Mouse (Mus musculus) forebrain, embryonic 12.5 days (tissue): Measurements from ENCODE around the gene Galntl6. TPM values are rescaled to one million over a fixed set of nuclear protein-coding genes. Genes with fewer than 3 reads are reported as not detected.

Experiments
- ATAC-seq: fragments of 200-750 bp; cut with Nextera tagmentation; 2 replicates; pipeline ENCODE4 v1.8.0; 2017; ENCODE audit warnings: moderate TSS enrichment; ENCODE audit not compliant: low FRiP score
- H3K27ac ChIP-seq: fragments of 300-500 bp; sonication (generic); 2 replicates; pipeline ENCODE4 v1.5.1; 2016; ENCODE audit warnings: mild to moderate bottlenecking
- H3K27me3 ChIP-seq: fragments of 300-500 bp; sonication (generic); 2 replicates; pipeline ENCODE4 v1.6.1; 2016; ENCODE audit warnings: mild to moderate bottlenecking
- H3K36me3 ChIP-seq: fragments of 300-500 bp; sonication (generic); replicated peaks from 2 replicates; pipeline ENCODE4 v1.6.1; 2016; ENCODE audit warnings: mild to moderate bottlenecking
- H3K4me1 ChIP-seq: fragments of 300-500 bp; sonication (generic); 2 replicates; pipeline ENCODE4 v1.6.1; 2016
- H3K4me2 ChIP-seq: fragments of 300-500 bp; sonication (generic); 2 replicates; pipeline ENCODE4 v1.6.1; 2016; ENCODE audit warnings: mild to moderate bottlenecking, moderate library complexity
- H3K4me3 ChIP-seq: fragments of 300-500 bp; sonication (generic); replicated peaks from 2 replicates; pipeline ENCODE4 v1.5.1; 2016; ENCODE audit warnings: mild to moderate bottlenecking
- H3K9ac ChIP-seq: fragments of 300-500 bp; sonication (generic); 2 replicates; pipeline ENCODE4 v1.6.1; 2016; ENCODE audit warnings: mild to moderate bottlenecking
- H3K9me3 ChIP-seq: fragments of 300-500 bp; sonication (generic); 2 replicates; pipeline ENCODE4 v1.6.1; 2016
- WGBS: fragments of 180-500 bp; shearing (Covaris S2); methylation state at CpG from one replicate; pipeline ENCODE4 v1.1.7; 2016; 5-methylcytosine and 5-hydroxymethylcytosine counted together
- polyA plus RNA-seq: library from polyadenylated mRNA; unstranded; fragments of >200 nt; fragmentation: Nextera tagmentation; extraction: Ambion mirVana; gene quantifications from 2 replicates; pipeline ENCODE4 v1.2.1, GENCODE M21; 2016

Gene Galntl6
- polyA plus RNA-seq, 1 experiment from 2014 or later = 2.5 TPM

- H3K27me3 ChIP-seq = no peaks in the 10 kb centered on the region
- H3K36me3 ChIP-seq = no peaks in the 10 kb centered on the region
- no peaks in the 10 kb centered on the region for H3K4me1 ChIP-seq
- no peak overlapping the region for H3K9ac ChIP-seq
- H3K27ac ChIP-seq = no peak overlapping the region
- no peak for ATAC-seq
- no peaks in the 10 kb centered on the region for H3K9me3 ChIP-seq
- H3K4me2 ChIP-seq = no peak overlapping the region
- H3K4me3 ChIP-seq = no peak overlapping the region
Observed at GRCm38 (mm10) chr8:58824347-58824746, 88.1 kb downstream of the Galntl6 start.

DNA sequence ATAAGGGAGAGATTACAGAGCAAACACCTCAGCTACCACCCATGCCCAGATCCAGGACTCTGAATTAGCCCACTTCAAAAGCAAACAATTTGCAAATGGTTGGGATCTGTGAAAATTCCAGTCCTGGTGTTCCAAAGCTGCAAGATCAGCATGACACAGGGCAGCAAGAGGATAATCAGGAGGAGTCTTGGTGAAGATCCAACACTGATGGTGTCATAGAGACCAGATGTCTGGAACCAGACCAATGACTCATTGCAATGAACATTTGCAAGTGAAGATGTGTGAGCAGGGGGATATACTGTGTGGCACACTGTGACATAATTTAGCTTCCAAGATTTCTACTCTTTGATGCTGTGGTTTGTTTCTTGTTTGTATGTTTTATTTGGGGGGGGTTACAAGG lies 107.2 kb downstream of the Galntl6 start:
- no peak overlapping the region for H3K4me2 ChIP-seq
- H3K27ac ChIP-seq = no peak overlapping the region
- H3K36me3 ChIP-seq = no peaks in the 10 kb centered on the region
- H3K27me3 ChIP-seq = no peaks in the 10 kb centered on the region
- no peak for ATAC-seq
- no peaks in the 10 kb centered on the region for H3K4me1 ChIP-seq
- no peak overlapping the region for H3K4me3 ChIP-seq
- H3K9me3 ChIP-seq = no peaks in the 10 kb centered on the region
- H3K9ac ChIP-seq = no peak overlapping the region

DNA sequence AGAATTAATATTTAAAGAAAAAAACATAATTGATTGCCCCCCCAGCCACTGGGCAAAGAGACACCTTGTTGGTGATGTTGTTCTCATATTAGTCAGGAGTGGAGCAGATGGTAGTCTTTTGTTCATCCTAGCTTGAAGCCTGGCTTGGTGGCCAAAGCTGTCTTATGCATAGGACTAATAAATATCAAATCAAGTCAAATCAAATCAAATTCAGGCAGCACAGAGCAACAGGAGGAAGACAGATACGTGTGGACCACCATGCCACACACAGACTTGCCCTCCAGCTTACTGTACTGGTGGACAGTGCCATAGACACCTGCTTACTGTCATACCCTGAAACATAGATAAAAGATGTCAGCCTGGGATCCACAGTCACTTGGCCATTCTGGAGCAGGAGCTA lies 110.6 kb downstream of the Galntl6 start:
- H3K27ac ChIP-seq = no peak overlapping the region
- no peaks in the 10 kb centered on the region for H3K4me1 ChIP-seq
- H3K4me3 ChIP-seq = no peak overlapping the region
- 79% methylated on average over 1 of the region's 1 CpGs for WGBS
- H3K4me2 ChIP-seq = no peak overlapping the region
- no peak overlapping the region for H3K9ac ChIP-seq
- no peak for ATAC-seq
- no peaks in the 10 kb centered on the region for H3K27me3 ChIP-seq
- no peaks in the 10 kb centered on the region for H3K36me3 ChIP-seq
- H3K9me3 ChIP-seq = no peaks in the 10 kb centered on the region

GRCm38 (mm10) chr8:58753769-58754168 lies 158.7 kb downstream of the Galntl6 start:
- peak; percentile 75; the same call in 1 of the 2 replicates for ATAC-seq
- no peak overlapping the region for H3K27ac ChIP-seq
- H3K4me3 ChIP-seq = no peak overlapping the region
- no peaks in the 10 kb centered on the region for H3K9me3 ChIP-seq
- H3K4me1 ChIP-seq = no peaks in the 10 kb centered on the region
- H3K36me3 ChIP-seq = no peaks in the 10 kb centered on the region
- 57% methylated on average over 2 of the region's 2 CpGs for WGBS
- no peaks in the 10 kb centered on the region for H3K27me3 ChIP-seq
- no peak overlapping the region for H3K4me2 ChIP-seq
- H3K9ac ChIP-seq = no peak overlapping the region

GRCm38 (mm10) chr8:58737963-58738362 lies 174.5 kb downstream of the Galntl6 start:
- Histone ChIP-seq H3K27me3 (no peaks in the 10 kb centered on the region), H3K4me3 (no peak overlapping the region), H3K27ac (no peak overlapping the region), H3K9me3 (no peaks in the 10 kb centered on the region), H3K9ac (no peak overlapping the region), H3K36me3 (no peaks in the 10 kb centered on the region), H3K4me2 (no peak overlapping the region), H3K4me1 (no peaks in the 10 kb centered on the region)
- WGBS = 87% methylated on average over 3 of the region's 3 CpGs
- 0 out of 2 replicates have a peak, but pooled peaks have one; percentile 55 for ATAC-seq

GRCm38 (mm10) chr8:58691761-58692160 lies 220.7 kb downstream of the Galntl6 start:
- no peak overlapping the region for H3K4me3 ChIP-seq
- no peak for ATAC-seq
- H3K9ac ChIP-seq = no peak overlapping the region
- H3K4me2 ChIP-seq = no peak overlapping the region
- no peaks in the 10 kb centered on the region for H3K9me3 ChIP-seq
- H3K36me3 ChIP-seq = no peaks in the 10 kb centered on the region
- H3K27ac ChIP-seq = no peak overlapping the region
- no peaks in the 10 kb centered on the region for H3K4me1 ChIP-seq
- 87% methylated on average over 3 of the region's 3 CpGs for WGBS
- no peaks in the 10 kb centered on the region for H3K27me3 ChIP-seq

DNA sequence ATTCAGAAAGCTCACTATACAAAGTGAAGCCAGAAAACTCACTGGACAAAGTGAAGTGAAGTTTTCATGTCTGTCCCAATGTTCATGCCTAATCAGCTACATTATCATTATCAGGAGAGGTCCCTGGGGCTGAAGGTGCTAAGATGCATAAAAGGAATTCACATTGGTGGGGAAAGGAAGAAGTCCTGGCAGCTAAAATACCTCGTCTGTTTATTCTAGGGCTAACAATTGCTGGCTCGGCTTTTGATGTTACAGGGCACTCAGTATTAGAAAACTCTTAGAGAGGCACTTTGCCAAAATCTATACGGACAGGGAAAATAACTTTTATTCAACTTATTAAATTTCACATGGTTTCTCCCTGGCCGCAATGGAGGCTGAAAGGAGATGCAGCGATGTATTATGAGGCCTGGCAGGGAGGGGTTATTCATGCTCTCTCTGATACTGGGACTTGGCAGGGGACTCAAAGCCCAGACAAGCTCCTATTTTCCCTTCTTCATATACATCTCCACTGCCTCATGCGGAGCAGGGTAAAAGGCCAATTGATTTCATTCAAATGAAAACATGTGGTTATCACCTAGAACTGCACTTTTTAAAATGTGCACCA lies 234.5 kb downstream of the Galntl6 start:
- Histone ChIP-seq H3K27me3 (no peaks in the 10 kb centered on the region), H3K4me2 (peak overlapping the region; percentile 22), H3K9ac (no peak overlapping the region), H3K9me3 (no peaks in the 10 kb centered on the region), H3K4me1 (peaks cover 6% of the 10 kb centered on the region), H3K4me3 (no peak overlapping the region), H3K27ac (no peak overlapping the region), H3K36me3 (no peaks in the 10 kb centered on the region)
- ATAC-seq = peak; percentile 57; the same call in 1 of the 2 replicates
- WGBS = 9% methylated on average over 6 of the region's 6 CpGs

GRCm38 (mm10) chr8:58669075-58669474 lies 243.4 kb downstream of the Galntl6 start:
- no peaks in the 10 kb centered on the region for H3K27me3 ChIP-seq
- no peak overlapping the region for H3K4me3 ChIP-seq
- no peaks in the 10 kb centered on the region for H3K36me3 ChIP-seq
- no peaks in the 10 kb centered on the region for H3K4me1 ChIP-seq
- no peak overlapping the region for H3K27ac ChIP-seq
- no peaks in the 10 kb centered on the region for H3K9me3 ChIP-seq
- no peak for ATAC-seq
- 75% methylated on average over 2 of the region's 2 CpGs for WGBS
- no peak overlapping the region for H3K4me2 ChIP-seq
- H3K9ac ChIP-seq = no peak overlapping the region

- no peaks in the 10 kb centered on the region for H3K27me3 ChIP-seq
- no peak for ATAC-seq
Observed at GRCm38 (mm10) chr8:58660019-58660418, 252.4 kb downstream of the Galntl6 start.

DNA sequence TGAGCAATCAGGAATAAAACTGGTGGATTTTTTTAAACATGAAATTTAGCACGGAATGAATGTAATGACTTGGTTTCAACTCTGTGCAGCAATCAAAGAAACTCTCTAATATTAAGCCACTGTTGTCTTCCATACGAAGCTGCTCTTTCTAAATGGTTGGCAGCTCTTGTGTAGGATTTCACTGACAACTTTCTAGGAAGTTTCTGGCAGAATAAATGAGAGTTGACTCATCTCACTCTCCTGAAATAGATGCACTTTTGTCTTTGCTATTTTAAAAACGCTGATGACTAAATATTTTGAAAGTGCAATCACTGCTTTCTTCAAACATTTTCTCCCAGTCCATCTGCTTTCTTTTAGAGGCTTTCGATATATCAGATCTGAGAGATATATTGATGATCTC lies 256.8 kb downstream of the Galntl6 start:
- H3K36me3 ChIP-seq = no peaks in the 10 kb centered on the region
- ATAC-seq = no peak
- no peak overlapping the region for H3K4me3 ChIP-seq
- H3K27me3 ChIP-seq = no peaks in the 10 kb centered on the region
- WGBS = 89% methylated on average over 4 of the region's 4 CpGs
- no peaks in the 10 kb centered on the region for H3K4me1 ChIP-seq
- no peak overlapping the region for H3K9ac ChIP-seq
- H3K27ac ChIP-seq = no peak overlapping the region
- no peaks in the 10 kb centered on the region for H3K9me3 ChIP-seq
- no peak overlapping the region for H3K4me2 ChIP-seq

More at GRCm38 (mm10) chr8:58660019-58660418, 252.4 kb downstream of the Galntl6 start:
- H3K4me3 ChIP-seq = no peak overlapping the region
- no peaks in the 10 kb centered on the region for H3K36me3 ChIP-seq
- H3K27ac ChIP-seq = no peak overlapping the region
- no peak overlapping the region for H3K9ac ChIP-seq
- no peaks in the 10 kb centered on the region for H3K4me1 ChIP-seq
- H3K9me3 ChIP-seq = no peaks in the 10 kb centered on the region
- H3K4me2 ChIP-seq = no peak overlapping the region

DNA sequence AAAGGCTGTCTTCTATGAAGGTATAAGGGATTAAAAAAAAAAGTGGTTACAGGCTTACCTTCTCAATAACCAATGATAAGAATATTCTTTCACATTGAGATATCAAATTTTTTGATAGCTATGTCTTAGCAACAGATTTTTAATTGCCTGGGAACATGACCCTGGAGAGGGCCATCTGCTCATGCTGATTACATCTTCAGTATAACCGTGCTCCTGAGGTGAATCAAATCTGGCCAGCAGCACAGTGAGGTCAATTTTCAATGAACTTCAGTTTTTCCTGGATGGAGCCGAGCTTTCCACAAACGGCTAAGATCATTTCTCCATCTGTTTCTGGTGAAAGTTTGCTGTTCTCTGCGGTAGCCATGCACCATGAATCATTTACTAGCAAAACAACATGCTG lies 306.0 kb downstream of the Galntl6 start:
- WGBS = 77% methylated on average over 4 of the region's 4 CpGs
- Histone ChIP-seq H3K9me3 (no peaks in the 10 kb centered on the region), H3K4me3 (no peak overlapping the region), H3K4me2 (no peak overlapping the region), H3K4me1 (no peaks in the 10 kb centered on the region), H3K27me3 (no peaks in the 10 kb centered on the region), H3K27ac (no peak overlapping the region), H3K36me3 (no peaks in the 10 kb centered on the region), H3K9ac (no peak overlapping the region)
- no peak for ATAC-seq

- 76% methylated on average over 4 of the region's 4 CpGs for WGBS
- H3K27ac ChIP-seq = no peak overlapping the region
- H3K27me3 ChIP-seq = no peaks in the 10 kb centered on the region
- no peak overlapping the region for H3K4me3 ChIP-seq
- no peaks in the 10 kb centered on the region for H3K9me3 ChIP-seq
- no peak for ATAC-seq
- H3K4me2 ChIP-seq = no peak overlapping the region
- no peaks in the 10 kb centered on the region for H3K4me1 ChIP-seq
- no peak overlapping the region for H3K9ac ChIP-seq
- no peaks in the 10 kb centered on the region for H3K36me3 ChIP-seq
Observed at GRCm38 (mm10) chr8:58604751-58605150, 307.7 kb downstream of the Galntl6 start.

GRCm38 (mm10) chr8:58597834-58598233 lies 314.6 kb downstream of the Galntl6 start:
- Histone ChIP-seq H3K4me2 (no peak overlapping the region), H3K36me3 (no peaks in the 10 kb centered on the region), H3K27me3 (no peaks in the 10 kb centered on the region), H3K9me3 (no peaks in the 10 kb centered on the region), H3K4me1 (no peaks in the 10 kb centered on the region), H3K4me3 (no peak overlapping the region), H3K27ac (no peak overlapping the region), H3K9ac (no peak overlapping the region)
- 69% methylated on average over 6 of the region's 6 CpGs for WGBS
- ATAC-seq = no peak
